Mouse (Mus musculus) activated CD4-positive, CD25-positive, alpha-beta regulatory T cell, adult 9 weeks (primary cell): ENCODE measurements around the gene Thrap3. TPM values are rescaled to one million over a fixed set of nuclear protein-coding genes. Genes with fewer than 3 reads are reported as not detected.

Experiments
- polyA plus RNA-seq: library from polyadenylated mRNA; unstranded; fragments of 100-300 nt; shearing (Covaris generic); gene quantifications from one replicate; pipeline ENCODE4 v1.2.1, GENCODE M21; 2017

Thrap3 gene
- 249 TPM for polyA plus RNA-seq

GRCm38 (mm10) chr4:126202303-126203181, at the start of gene Thrap3:
Gene Thrap3, minus strand, starts transcription at chr4:126202760.

GRCm38 (mm10) chr4:126163067-126163659, 39.4 kb downstream of the Thrap3 start, which contains the start of gene Sh3d21:
Gene Sh3d21, minus strand, starts transcription at chr4:126163491.

GRCm38 (mm10) chr4:126147533-126148160, 54.9 kb downstream of the Thrap3 start, which contains the start of gene Eva1b:
Gene Eva1b, plus strand, starts transcription at chr4:126147744.

Other genes starting within 250 kb of the Thrap3 start
- gene Csf3r, start 178.2 kb downstream of the Thrap3 start, polyA plus RNA-seq, result not detected
- gene Mrps15, start 155.8 kb downstream of the Thrap3 start, polyA plus RNA-seq, result 80.6 TPM
- gene Oscp1, start 144.2 kb downstream of the Thrap3 start, polyA plus RNA-seq, result 1.7 TPM
- gene Lsm10, start 106.1 kb downstream of the Thrap3 start, polyA plus RNA-seq, result 73.4 TPM
- gene Stk40, start 98.8 kb downstream of the Thrap3 start, polyA plus RNA-seq, result 16.0 TPM
- 40.0 TPM for gene Eva1b, start 55.0 kb downstream of the Thrap3 start, polyA plus RNA-seq
- 1.1 TPM for gene Sh3d21, start 39.3 kb downstream of the Thrap3 start, polyA plus RNA-seq
- 4.2 TPM for gene Map7d1, start 53.6 kb upstream of the Thrap3 start, polyA plus RNA-seq
- gene Trappc3, start 59.6 kb upstream of the Thrap3 start, polyA plus RNA-seq, result 107 TPM
- gene Col8a2, start 84.0 kb upstream of the Thrap3 start, polyA plus RNA-seq, result not detected
- gene Adprhl2, start 118.9 kb upstream of the Thrap3 start, polyA plus RNA-seq, result 22.4 TPM
- 0.35 TPM for gene Tekt2, start 122.9 kb upstream of the Thrap3 start, polyA plus RNA-seq
- gene Ago3, start 226.8 kb upstream of the Thrap3 start, polyA plus RNA-seq, result 27.9 TPM